Mouse (Mus musculus): ENCODE measurements around the gene Cd68. TPM values are rescaled to one million over a fixed set of nuclear protein-coding genes. Genes with fewer than 3 reads are reported as not detected.
A peak's percentile ranks its signal among the peaks of the same experiment; 100 is the strongest.

Gene Cd68
- polyA plus RNA-seq, 1 experiment from 2014 or later: 7.0 TPM

GRCm38 (mm10) chr11:69663795-69664194, 2.2 kb downstream of the Cd68 start:
- no peak overlapping the region for H3K27ac ChIP-seq (ENCODE audit: low read depth, low read length)
- WGBS: 87% methylated on average over 6 of the region's 6 CpGs
- no peak for ATAC-seq (ENCODE audit: low FRiP score)

GRCm38 (mm10) chr11:69662967-69663671, 2.8 kb downstream of the Cd68 start:
- Histone ChIP-seq H3K9me3 (ENCODE audit: control insufficient read depth, low read length) (no peaks in the 10 kb centered on the region), H3K4me3 (ENCODE audit: low read depth, low read length) (peak overlapping the region; percentile 50), H3K27me3 (ENCODE audit: control insufficient read depth, insufficient read depth, low read length) (no peaks in the 10 kb centered on the region), H3K4me1 (ENCODE audit: control insufficient read depth, insufficient read depth, low read length) (peaks cover 9% of the 10 kb centered on the region), H3K9ac (ENCODE audit: low read length) (peak overlapping the region; percentile 70), H3K36me3 (ENCODE audit: control insufficient read depth, insufficient read depth, low read length) (peaks cover 33% of the 10 kb centered on the region), H3K4me2 (peak overlapping the region; percentile 55), H3K27ac (ENCODE audit: low read depth, low read length) (peak overlapping the region; percentile 94)
- DNase-seq (ENCODE audit: low spot score, missing footprints) (peak; percentile 86), ATAC-seq (ENCODE audit: low FRiP score) (peak; percentile 38)
- WGBS: 70% methylated on average over 13 of the region's 13 CpGs

More at GRCm38 (mm10) chr11:69663795-69664194, 2.2 kb downstream of the Cd68 start:
- H3K4me3 ChIP-seq (ENCODE audit: low read depth, low read length): no peak overlapping the region
- no peak overlapping the region for H3K9ac ChIP-seq (ENCODE audit: low read length)
- DNase-seq (ENCODE audit: low spot score, missing footprints): no peak
- H3K27me3 ChIP-seq (ENCODE audit: control insufficient read depth, insufficient read depth, low read length): no peaks in the 10 kb centered on the region
- peaks cover 34% of the 10 kb centered on the region for H3K36me3 ChIP-seq (ENCODE audit: control insufficient read depth, insufficient read depth, low read length)
- no peaks in the 10 kb centered on the region for H3K9me3 ChIP-seq (ENCODE audit: control insufficient read depth, low read length)
- H3K4me1 ChIP-seq (ENCODE audit: control insufficient read depth, insufficient read depth, low read length): peaks cover 9% of the 10 kb centered on the region
- H3K4me2 ChIP-seq: no peak overlapping the region

- ATAC-seq (ENCODE audit: low FRiP score): peak; percentile 95
- H3K9ac ChIP-seq (ENCODE audit: low read length): peak within 1 kb of the TSS; percentile 70
- no peaks in the 10 kb centered on the region for H3K9me3 ChIP-seq (ENCODE audit: control insufficient read depth, low read length)
- peaks cover 32% of the 10 kb centered on the region for H3K36me3 ChIP-seq (ENCODE audit: control insufficient read depth, insufficient read depth, low read length)
- peak; percentile 99 for DNase-seq (ENCODE audit: low spot score, missing footprints)
- H3K4me2 ChIP-seq: peak within 1 kb of the TSS; percentile 55
- H3K27me3 ChIP-seq (ENCODE audit: control insufficient read depth, insufficient read depth, low read length): no peaks in the 10 kb centered on the region
- peaks cover 9% of the 10 kb centered on the region for H3K4me1 ChIP-seq (ENCODE audit: control insufficient read depth, insufficient read depth, low read length)
- WGBS: under 1% methylated on average over 48 of the region's 48 CpGs
- peak within 1 kb of the TSS; percentile 94 for H3K27ac ChIP-seq (ENCODE audit: low read depth, low read length)
- peak within 1 kb of the TSS; percentile 50 for H3K4me3 ChIP-seq (ENCODE audit: low read depth, low read length)
These were observed 3.6 kb downstream of the Cd68 start, which contains the start of gene Mpdu1 for GRCm38 (mm10) chr11:69662213-69662966. TSS of gene Mpdu1 (minus strand) at chr11:69662642.

- DNase-seq (ENCODE audit: low spot score, missing footprints) (peak; percentile 84), ATAC-seq (ENCODE audit: low FRiP score) (no peak)
- Histone ChIP-seq H3K27me3 (ENCODE audit: control insufficient read depth, insufficient read depth, low read length) (no peaks in the 10 kb centered on the region), H3K27ac (ENCODE audit: low read depth, low read length) (no peak overlapping the region), H3K4me1 (ENCODE audit: control insufficient read depth, insufficient read depth, low read length) (peaks cover 9% of the 10 kb centered on the region), H3K4me2 (peak overlapping the region; percentile 55), H3K36me3 (ENCODE audit: control insufficient read depth, insufficient read depth, low read length) (peaks cover 32% of the 10 kb centered on the region), H3K4me3 (ENCODE audit: low read depth, low read length) (peak overlapping the region; percentile 50), H3K9me3 (ENCODE audit: control insufficient read depth, low read length) (no peaks in the 10 kb centered on the region), H3K9ac (ENCODE audit: low read length) (peak overlapping the region; percentile 70)
- WGBS: 80% methylated on average over 3 of the region's 3 CpGs
These were observed 4.6 kb downstream of the Cd68 start for GRCm38 (mm10) chr11:69661221-69661881.

- no peak overlapping the region for H3K4me2 ChIP-seq
- no peak overlapping the region for H3K4me3 ChIP-seq (ENCODE audit: low read depth, low read length)
- H3K27ac ChIP-seq (ENCODE audit: low read depth, low read length): no peak overlapping the region
- ATAC-seq (ENCODE audit: low FRiP score): no peak
- H3K9me3 ChIP-seq (ENCODE audit: control insufficient read depth, low read length): no peaks in the 10 kb centered on the region
- peaks cover 11% of the 10 kb centered on the region for H3K4me1 ChIP-seq (ENCODE audit: control insufficient read depth, insufficient read depth, low read length)
- 87% methylated on average over 15 of the region's 15 CpGs for WGBS
- no peaks in the 10 kb centered on the region for H3K27me3 ChIP-seq (ENCODE audit: control insufficient read depth, insufficient read depth, low read length)
- no peak overlapping the region for H3K9ac ChIP-seq (ENCODE audit: low read length)
- H3K36me3 ChIP-seq (ENCODE audit: control insufficient read depth, insufficient read depth, low read length): peaks cover 21% of the 10 kb centered on the region
- peak; percentile 87 for DNase-seq (ENCODE audit: low spot score, missing footprints)
These were observed 8.5 kb downstream of the Cd68 start for GRCm38 (mm10) chr11:69657462-69657881.

- peaks cover 28% of the 10 kb centered on the region for H3K36me3 ChIP-seq (ENCODE audit: control insufficient read depth, insufficient read depth, low read length)
- no peak overlapping the region for H3K27ac ChIP-seq (ENCODE audit: low read depth, low read length)
- DNase-seq (ENCODE audit: low spot score, missing footprints): peak; percentile 96
- no peak overlapping the region for H3K4me2 ChIP-seq
- ATAC-seq (ENCODE audit: low FRiP score): no peak
- no peaks in the 10 kb centered on the region for H3K27me3 ChIP-seq (ENCODE audit: control insufficient read depth, insufficient read depth, low read length)
- peaks cover 11% of the 10 kb centered on the region for H3K4me1 ChIP-seq (ENCODE audit: control insufficient read depth, insufficient read depth, low read length)
- 80% methylated on average over 10 of the region's 10 CpGs for WGBS
- no peak overlapping the region for H3K9ac ChIP-seq (ENCODE audit: low read length)
- no peaks in the 10 kb centered on the region for H3K9me3 ChIP-seq (ENCODE audit: control insufficient read depth, low read length)
- no peak overlapping the region for H3K4me3 ChIP-seq (ENCODE audit: low read depth, low read length)
These were observed 9.1 kb downstream of the Cd68 start for GRCm38 (mm10) chr11:69656617-69657461.

GRCm38 (mm10) chr11:69656065-69656455, 9.9 kb downstream of the Cd68 start:
- H3K27ac ChIP-seq (ENCODE audit: low read depth, low read length): no peak overlapping the region
- WGBS: 88% methylated on average over 5 of the region's 5 CpGs
- H3K9ac ChIP-seq (ENCODE audit: low read length): no peak overlapping the region
- no peak overlapping the region for H3K4me2 ChIP-seq
- H3K4me1 ChIP-seq (ENCODE audit: control insufficient read depth, insufficient read depth, low read length): 0 out of 2 replicates have a peak, but pooled peaks cover 4% of the 10 kb centered on the region
- ATAC-seq (ENCODE audit: low FRiP score): no peak
- peaks cover 28% of the 10 kb centered on the region for H3K36me3 ChIP-seq (ENCODE audit: control insufficient read depth, insufficient read depth, low read length)
- no peak overlapping the region for H3K4me3 ChIP-seq (ENCODE audit: low read depth, low read length)
- no peak for DNase-seq (ENCODE audit: low spot score, missing footprints)
- H3K9me3 ChIP-seq (ENCODE audit: control insufficient read depth, low read length): no peaks in the 10 kb centered on the region
- no peaks in the 10 kb centered on the region for H3K27me3 ChIP-seq (ENCODE audit: control insufficient read depth, insufficient read depth, low read length)

GRCm38 (mm10) chr11:69655264-69656064, 10.5 kb downstream of the Cd68 start, which contains the start of gene Sox15:
TSS of gene Sox15 (plus strand) at chr11:69655314.
- Histone ChIP-seq H3K4me2 (no peak within 1 kb of the TSS), H3K36me3 (ENCODE audit: control insufficient read depth, insufficient read depth, low read length) (peaks cover 33% of the 10 kb centered on the region), H3K4me1 (ENCODE audit: control insufficient read depth, insufficient read depth, low read length) (0 out of 2 replicates have a peak, but pooled peaks cover 4% of the 10 kb centered on the region), H3K27ac (ENCODE audit: low read depth, low read length) (no peak within 1 kb of the TSS), H3K4me3 (ENCODE audit: low read depth, low read length) (no peak within 1 kb of the TSS), H3K9me3 (ENCODE audit: control insufficient read depth, low read length) (no peaks in the 10 kb centered on the region), H3K27me3 (ENCODE audit: control insufficient read depth, insufficient read depth, low read length) (no peaks in the 10 kb centered on the region), H3K9ac (ENCODE audit: low read length) (no peak within 1 kb of the TSS)
- DNase-seq (ENCODE audit: low spot score, missing footprints): peak; percentile 97
- WGBS: 22% methylated on average over 34 of the region's 34 CpGs
- peak; percentile 65; the same call in 1 of the 2 replicates for ATAC-seq (ENCODE audit: low FRiP score)

Measured in midbrain, embryonic 11.5 days (tissue).